Mouse (Mus musculus): ENCODE results near the gene Cst12. TPM values are rescaled to one million over a fixed set of nuclear protein-coding genes. Genes with fewer than 3 reads are reported as not detected.
"Not testable (repeated sequence)": the region's sequence is repeated elsewhere in the genome, so short reads cannot be mapped to it uniquely, and the experiment has no call there.

The Cst12 gene
- polyA plus RNA-seq, 1 experiment from 2014 or later: not detected

DNA sequence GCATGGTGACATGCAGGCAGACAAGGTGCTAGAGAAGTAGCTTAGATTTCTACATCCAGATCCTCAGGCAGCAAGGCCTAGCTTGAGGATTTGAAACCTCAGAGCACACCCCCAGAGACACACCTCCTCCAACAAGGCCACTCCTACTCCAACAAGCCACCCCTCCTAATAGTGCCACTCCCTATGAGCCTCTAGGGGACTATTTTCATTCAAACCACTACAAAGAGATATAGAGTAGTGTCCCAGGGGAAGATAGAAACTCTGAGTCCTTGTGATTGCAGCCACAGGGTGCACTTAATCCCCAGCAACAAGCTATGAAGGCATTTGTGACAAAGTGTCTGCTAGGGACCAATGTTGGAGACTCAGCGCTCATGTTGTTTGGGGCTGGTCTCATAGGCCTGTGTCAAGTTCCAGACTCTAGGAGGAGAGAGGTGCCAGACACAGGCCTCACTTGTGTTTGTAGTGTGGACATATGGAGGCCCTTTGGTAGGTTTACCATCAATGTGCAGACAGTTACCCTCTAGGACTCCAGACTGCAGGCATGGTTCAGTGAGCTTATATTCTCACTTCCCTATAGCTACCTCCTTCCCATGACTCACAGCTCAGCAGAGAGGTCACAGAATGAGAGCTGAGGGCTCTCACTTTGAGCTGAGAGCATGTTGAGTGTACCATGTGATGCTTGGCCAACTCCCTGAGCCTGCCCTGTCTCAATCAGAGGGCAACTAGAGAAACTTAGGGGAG, 25.3 kb upstream of the Cst12 start:
- 90% methylated on average over 1 of the region's 1 CpGs for WGBS
- no peak for ATAC-seq (ENCODE audit: insufficient read depth)

GRCm38 (mm10) chr2:148771397-148771796, 17.8 kb upstream of the Cst12 start, which contains the start of gene Cst11:
TSS of gene Cst11 (minus strand) at chr2:148771497.
- not testable (repeated sequence) for DNase-seq

More for the DNA sequence above, 25.3 kb upstream of the Cst12 start:
- Histone ChIP-seq H3K9me3 (ENCODE audit: low read depth, low read length) (no peaks in the 10 kb centered on the region), H3K27me3 (ENCODE audit: insufficient read depth, low read length) (no peaks in the 10 kb centered on the region), H3K4me3 (ENCODE audit: low read depth, low read length) (no peak overlapping the region), H3K4me2 (no peak overlapping the region), H3K4me1 (ENCODE audit: insufficient read depth) (no peaks in the 10 kb centered on the region), H3K9ac (no peak overlapping the region), H3K27ac (ENCODE audit: low read depth) (no peak overlapping the region), H3K36me3 (ENCODE audit: insufficient read depth) (no peaks in the 10 kb centered on the region)
- no peak for TF ChIP-seq CTCF (IDR thresholded peaks at IDR 0.05; ENCODE audit: low read depth)
- no peak for DNase-seq

GRCm38 (mm10) chr2:148781709-148782108, 7.5 kb upstream of the Cst12 start, which contains the start of gene 8030411F24Rik:
TSS of gene 8030411F24Rik (plus strand) at chr2:148782009.
- no peaks in the 10 kb centered on the region for H3K36me3 ChIP-seq (ENCODE audit: insufficient read depth)
- WGBS: 4% methylated on average over 1 of the region's 1 CpGs
- H3K9me3 ChIP-seq (ENCODE audit: low read depth, low read length): no peaks in the 10 kb centered on the region
- TF ChIP-seq CTCF (IDR thresholded peaks at IDR 0.05; ENCODE audit: low read depth): no peak
- H3K4me3 ChIP-seq (ENCODE audit: low read depth, low read length): no peak within 1 kb of the TSS
- no peak within 1 kb of the TSS for H3K4me2 ChIP-seq
- no peaks in the 10 kb centered on the region for H3K4me1 ChIP-seq (ENCODE audit: insufficient read depth)
- no peak within 1 kb of the TSS for H3K27ac ChIP-seq (ENCODE audit: low read depth)
- no peak for ATAC-seq (ENCODE audit: insufficient read depth)
- no peak for DNase-seq
- H3K9ac ChIP-seq: no peak within 1 kb of the TSS
- no peaks in the 10 kb centered on the region for H3K27me3 ChIP-seq (ENCODE audit: insufficient read depth, low read length)

More at GRCm38 (mm10) chr2:148771397-148771796, 17.8 kb upstream of the Cst12 start, which contains the start of gene Cst11:
- not testable (repeated sequence) for H3K36me3 ChIP-seq (ENCODE audit: insufficient read depth); H3K4me2 ChIP-seq; H3K27ac ChIP-seq (ENCODE audit: low read depth); H3K4me3 ChIP-seq (ENCODE audit: low read depth, low read length); H3K9me3 ChIP-seq (ENCODE audit: low read depth, low read length); H3K9ac ChIP-seq; ATAC-seq (ENCODE audit: insufficient read depth); H3K27me3 ChIP-seq (ENCODE audit: insufficient read depth, low read length); H3K4me1 ChIP-seq (ENCODE audit: insufficient read depth)
- 74% methylated on average over 4 of the region's 4 CpGs for WGBS

DNA sequence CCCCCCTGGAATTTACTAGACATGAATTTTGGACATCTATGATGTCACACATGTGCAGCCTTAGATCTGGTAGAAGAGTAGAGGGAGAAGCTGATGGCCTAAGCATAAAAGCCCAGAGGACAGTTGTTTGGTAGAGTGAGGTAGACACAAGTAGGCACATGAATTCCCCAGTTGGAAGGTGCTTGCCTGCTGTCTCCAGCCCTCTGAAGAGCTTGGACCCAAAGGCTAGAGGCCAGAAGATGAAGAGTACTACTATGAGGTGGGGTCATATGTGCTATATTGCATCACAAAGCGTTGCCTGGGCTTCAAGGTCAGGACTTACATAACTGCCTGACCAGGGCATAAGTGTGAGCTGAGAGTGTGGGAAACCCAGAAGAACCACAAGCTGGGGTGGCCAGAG, 9.3 kb downstream of the Cst12 start, which contains the start of gene Cst8:
Gene Cst8 (plus strand): TSS at position 301 of the 400 bp plus-strand sequence.
- no peak within 1 kb of the TSS for H3K27ac ChIP-seq (ENCODE audit: low read depth)
- TF ChIP-seq CTCF (IDR thresholded peaks at IDR 0.05; ENCODE audit: low read depth): no peak
- H3K36me3 ChIP-seq (ENCODE audit: insufficient read depth): no peaks in the 10 kb centered on the region
- no peak within 1 kb of the TSS for H3K4me3 ChIP-seq (ENCODE audit: low read depth, low read length)
- no peak within 1 kb of the TSS for H3K9ac ChIP-seq
- ATAC-seq (ENCODE audit: insufficient read depth) (no peak), DNase-seq (no peak)
- H3K4me2 ChIP-seq: no peak within 1 kb of the TSS
- WGBS: 75% methylated on average over 1 of the region's 1 CpGs
- no peaks in the 10 kb centered on the region for H3K27me3 ChIP-seq (ENCODE audit: insufficient read depth, low read length)
- H3K9me3 ChIP-seq (ENCODE audit: low read depth, low read length): no peaks in the 10 kb centered on the region
- no peaks in the 10 kb centered on the region for H3K4me1 ChIP-seq (ENCODE audit: insufficient read depth)

GRCm38 (mm10) chr2:148801491-148801921, 12.3 kb downstream of the Cst12 start:
- H3K4me3 ChIP-seq (ENCODE audit: low read depth, low read length): no peak overlapping the region
- H3K27me3 ChIP-seq (ENCODE audit: insufficient read depth, low read length): no peaks in the 10 kb centered on the region
- no peak overlapping the region for H3K27ac ChIP-seq (ENCODE audit: low read depth)
- TF ChIP-seq CTCF (IDR thresholded peaks at IDR 0.05; ENCODE audit: low read depth): no peak
- DNase-seq (no peak), ATAC-seq (ENCODE audit: insufficient read depth) (no peak)
- 51% methylated on average over 3 of the region's 3 CpGs for WGBS
- H3K36me3 ChIP-seq (ENCODE audit: insufficient read depth): no peaks in the 10 kb centered on the region
- no peaks in the 10 kb centered on the region for H3K9me3 ChIP-seq (ENCODE audit: low read depth, low read length)
- H3K4me2 ChIP-seq: no peak overlapping the region
- no peaks in the 10 kb centered on the region for H3K4me1 ChIP-seq (ENCODE audit: insufficient read depth)
- no peak overlapping the region for H3K9ac ChIP-seq

GRCm38 (mm10) chr2:148806696-148807095, 17.5 kb downstream of the Cst12 start:
- ATAC-seq (ENCODE audit: insufficient read depth) (no peak), DNase-seq (no peak)
- Histone ChIP-seq H3K9me3 (ENCODE audit: low read depth, low read length) (no peaks in the 10 kb centered on the region), H3K27ac (ENCODE audit: low read depth) (no peak overlapping the region), H3K4me1 (ENCODE audit: insufficient read depth) (no peaks in the 10 kb centered on the region), H3K9ac (no peak overlapping the region), H3K4me2 (no peak overlapping the region), H3K27me3 (ENCODE audit: insufficient read depth, low read length) (no peaks in the 10 kb centered on the region), H3K36me3 (ENCODE audit: insufficient read depth) (no peaks in the 10 kb centered on the region), H3K4me3 (ENCODE audit: low read depth, low read length) (no peak overlapping the region)
- TF ChIP-seq CTCF (IDR thresholded peaks at IDR 0.05; ENCODE audit: low read depth): no peak
- 72% methylated on average over 6 of the region's 6 CpGs for WGBS

DNA sequence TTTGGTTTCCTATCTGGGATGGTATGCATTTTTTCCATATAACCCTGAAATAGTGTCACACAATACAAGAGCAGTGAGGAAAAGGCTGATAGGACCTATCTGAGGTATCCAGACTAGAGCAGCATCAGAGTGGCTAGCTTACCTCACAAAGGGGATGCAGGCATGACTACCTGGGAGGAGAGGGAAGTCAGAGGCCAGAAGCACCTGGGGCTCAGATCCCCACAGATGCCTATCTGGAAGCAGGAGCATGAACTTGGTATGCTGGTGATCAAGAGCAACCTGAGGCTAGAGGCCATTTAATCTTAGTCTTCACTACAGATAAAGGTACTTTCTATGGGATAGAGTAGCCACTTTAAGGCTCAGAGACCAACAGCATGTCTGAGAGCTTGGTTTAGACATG, 30.7 kb downstream of the Cst12 start, which contains the start of gene Cst13:
Gene Cst13 (plus strand): TSS at position 173 of the 400 bp plus-strand sequence.
- H3K27me3 ChIP-seq (ENCODE audit: insufficient read depth, low read length): no peaks in the 10 kb centered on the region
- H3K27ac ChIP-seq (ENCODE audit: low read depth): no peak within 1 kb of the TSS
- H3K9ac ChIP-seq: no peak within 1 kb of the TSS
- no peak for TF ChIP-seq CTCF (IDR thresholded peaks at IDR 0.05; ENCODE audit: low read depth)
- DNase-seq (no peak), ATAC-seq (ENCODE audit: insufficient read depth) (no peak)
- H3K4me1 ChIP-seq (ENCODE audit: insufficient read depth): no peaks in the 10 kb centered on the region
- no peak within 1 kb of the TSS for H3K4me3 ChIP-seq (ENCODE audit: low read depth, low read length)
- no peak within 1 kb of the TSS for H3K4me2 ChIP-seq
- H3K36me3 ChIP-seq (ENCODE audit: insufficient read depth): no peaks in the 10 kb centered on the region
- no peaks in the 10 kb centered on the region for H3K9me3 ChIP-seq (ENCODE audit: low read depth, low read length)
